Mouse (Mus musculus) lung, postnatal 36 days (tissue): ENCODE measurements around the gene Ubl3.

ENCODE experiments used
- DNase-seq: peaks from one replicate; pipeline ENCODE4 v3.0.0; 2022; ENCODE audit warnings: mixed read lengths

Gene Ubl3

DNA sequence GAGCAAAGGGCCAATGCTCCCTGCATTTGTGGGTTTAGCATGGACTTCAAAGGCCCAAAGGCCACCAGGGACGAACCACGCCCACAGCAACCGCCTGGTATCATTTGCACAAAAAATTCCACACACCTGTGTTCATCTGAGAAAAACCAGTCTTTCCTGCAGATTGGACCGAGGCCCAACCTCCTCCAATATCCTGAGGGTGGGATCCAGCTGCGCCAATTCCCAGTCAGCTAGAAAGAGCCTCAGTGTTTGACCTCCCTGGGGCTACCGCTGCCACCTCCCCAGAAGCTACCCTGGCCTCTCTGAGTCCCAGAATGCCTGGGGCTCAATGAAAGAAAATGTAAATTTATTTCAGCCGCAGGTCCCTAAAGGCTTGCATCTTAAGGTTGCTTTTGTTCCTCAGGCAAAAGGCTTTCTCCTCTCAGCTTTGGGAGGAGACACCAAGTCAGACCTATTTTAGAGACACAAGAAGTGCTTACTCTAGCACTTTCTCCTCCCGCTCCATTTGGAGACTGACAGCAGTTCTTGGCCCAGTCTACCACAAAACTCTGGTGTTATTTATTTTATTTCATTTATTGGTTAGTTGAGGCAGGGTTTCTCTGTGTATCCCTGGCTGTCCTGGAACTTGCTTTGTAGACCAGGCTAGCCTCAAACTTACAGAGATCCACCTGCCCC is 85.5 kb downstream of the Ubl3 start:
- DNase-seq = no peak

GRCm38 (mm10) chr5:148466116-148466515 is 86.5 kb downstream of the Ubl3 start:
- no peak for DNase-seq

GRCm38 (mm10) chr5:148465091-148465490 is 87.5 kb downstream of the Ubl3 start:
- peak; percentile 37 for DNase-seq

DNA sequence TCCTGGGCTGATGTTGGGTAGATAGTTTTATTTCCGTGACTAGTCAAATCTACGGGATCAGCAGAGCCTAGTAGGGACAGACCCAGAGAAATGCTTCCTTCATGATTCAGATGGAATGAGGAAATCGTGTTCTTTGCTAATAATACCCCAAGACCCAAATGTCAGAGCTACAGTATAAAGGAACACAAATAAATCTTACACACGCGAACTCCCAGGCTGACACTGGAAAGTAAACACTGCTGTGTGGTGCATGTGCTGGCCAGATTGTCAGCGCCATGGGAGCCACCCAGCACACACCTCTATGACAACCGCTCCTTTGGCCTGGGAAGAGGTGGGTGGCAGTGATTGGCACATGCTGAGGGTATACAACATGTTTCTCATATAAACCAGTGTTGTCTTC is 88.1 kb downstream of the Ubl3 start:
- peak; percentile 10 for DNase-seq

GRCm38 (mm10) chr5:148463783-148464294 is 88.8 kb downstream of the Ubl3 start:
- DNase-seq = no peak
